Mouse (Mus musculus) G1E (cell line): ENCODE measurements around the gene Grin2c.

Source experiments
- CTCF ChIP-seq: IDR thresholded peaks from 2 replicates; pipeline ENCODE4 v1.5.1; 2012; ENCODE audit warnings: low read depth, low read length, inconsistent platforms, mixed read lengths
- GATA1 ChIP-seq: IDR thresholded peaks from 2 replicates; pipeline ENCODE4 v1.6.1; 2012; ENCODE audit warnings: borderline replicate concordance, low read length, inconsistent platforms, mixed read lengths
- GATA2 ChIP-seq: IDR thresholded peaks from 2 replicates; pipeline ENCODE4 v1.6.1; 2012; ENCODE audit warnings: low read depth, low read length, inconsistent platforms, borderline replicate concordance
- POLR2AphosphoS5 ChIP-seq: IDR thresholded peaks from 2 replicates; pipeline ENCODE4 v1.6.1; 2012; ENCODE audit warnings: low read depth, low read length, inconsistent platforms; ENCODE audit not compliant: insufficient replicate concordance

DNA sequence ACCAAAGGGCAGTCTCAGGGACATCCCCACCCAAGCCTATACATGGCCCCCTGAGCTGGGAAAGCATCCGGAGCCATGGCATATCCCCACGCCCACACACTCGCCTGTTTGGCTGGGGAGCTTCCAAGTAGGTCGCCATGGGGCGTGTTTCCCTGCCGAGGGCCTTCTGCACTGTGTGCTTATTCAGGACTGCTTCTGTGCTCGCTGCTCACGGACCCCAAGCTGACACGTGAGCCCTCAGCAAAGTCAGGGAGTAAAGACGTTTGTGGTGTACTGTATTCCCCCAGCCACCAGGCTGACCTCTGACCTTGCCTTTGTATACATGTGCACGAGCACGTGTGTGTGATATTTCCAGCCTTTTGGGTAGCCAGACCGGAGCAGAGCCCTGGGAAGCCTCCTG lies 54.9 kb downstream of the Grin2c start:
- TF ChIP-seq CTCF (no peak), GATA1 (no peak), GATA2 (no peak), POLR2AphosphoS5 (no peak)
